Mouse (Mus musculus) fibroblast of lung, adult 2 months (primary cell): ENCODE measurements around the gene Csf2rb.
A peak's percentile ranks its signal among the peaks of the same experiment; 100 is the strongest.

Experiments
- DNase-seq: peaks from one replicate; pipeline ENCODE4 v3.0.0-alpha.2; 2011; ENCODE audit warnings: low read depth

Gene Csf2rb

GRCm38 (mm10) chr15:78378556-78378955, 53.0 kb downstream of the Csf2rb start:
- no peak for DNase-seq

DNA sequence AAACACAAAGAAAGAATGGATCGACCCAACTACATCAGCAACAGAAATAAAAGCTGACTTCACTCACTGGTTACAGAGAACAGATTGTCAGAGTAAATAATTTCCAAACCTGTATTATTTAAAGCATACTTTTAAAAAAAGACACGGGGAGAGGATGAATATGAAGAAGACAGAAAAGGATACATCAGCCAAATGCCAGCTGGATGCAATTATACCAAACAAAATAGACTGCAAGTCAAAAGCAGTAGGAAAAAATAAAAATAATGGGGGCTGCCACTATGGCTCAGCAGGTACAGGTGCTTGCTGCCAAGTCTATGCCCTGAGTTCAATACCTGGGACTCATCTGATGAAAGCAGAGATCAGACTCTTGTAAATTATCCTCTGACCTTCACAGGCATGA, 54.7 kb downstream of the Csf2rb start:
- DNase-seq: no peak

DNA sequence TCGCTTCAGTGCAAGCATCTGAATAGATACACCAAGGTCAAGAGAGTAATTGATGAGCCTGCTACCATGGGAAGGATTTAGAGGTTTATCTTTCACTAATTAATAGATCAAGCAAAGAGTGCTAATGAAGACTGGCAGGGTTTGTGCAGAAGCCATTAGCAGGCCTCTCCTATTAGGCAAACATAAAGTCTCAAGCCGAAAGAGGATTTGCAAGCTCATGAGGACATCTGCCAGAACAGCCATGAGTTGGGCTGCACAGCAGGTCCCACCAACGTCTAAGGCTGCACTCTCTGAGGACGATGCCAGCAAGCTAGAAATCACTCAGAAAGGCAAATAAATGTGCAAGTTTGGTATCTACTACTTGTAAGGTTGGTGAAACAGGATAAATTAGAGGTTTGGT, 55.2 kb downstream of the Csf2rb start:
- no peak for DNase-seq

DNA sequence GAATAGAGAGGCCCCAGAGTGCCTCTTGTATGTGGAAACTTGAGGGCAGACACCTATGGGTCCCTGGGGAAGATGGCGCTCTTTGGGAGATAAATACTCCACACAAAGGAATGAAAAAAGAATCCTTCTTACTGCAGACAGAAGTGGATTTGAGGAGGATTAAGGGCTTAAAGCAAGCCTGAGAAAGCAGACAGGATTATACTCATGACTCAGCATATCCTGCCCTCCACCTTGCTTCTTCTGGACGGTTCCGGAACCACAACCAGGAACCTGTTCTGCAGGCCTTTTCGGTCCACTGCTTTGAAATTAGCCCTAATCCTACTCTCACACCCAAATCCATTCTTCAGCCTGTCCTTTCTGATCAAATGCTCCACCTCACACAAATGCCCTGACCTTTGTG, 56.6 kb downstream of the Csf2rb start:
- DNase-seq: no peak

GRCm38 (mm10) chr15:78383450-78384219, 58.1 kb downstream of the Csf2rb start:
- DNase-seq: peak; percentile 79

- no peak for DNase-seq
These were observed 58.9 kb downstream of the Csf2rb start for GRCm38 (mm10) chr15:78384220-78385116.

DNA sequence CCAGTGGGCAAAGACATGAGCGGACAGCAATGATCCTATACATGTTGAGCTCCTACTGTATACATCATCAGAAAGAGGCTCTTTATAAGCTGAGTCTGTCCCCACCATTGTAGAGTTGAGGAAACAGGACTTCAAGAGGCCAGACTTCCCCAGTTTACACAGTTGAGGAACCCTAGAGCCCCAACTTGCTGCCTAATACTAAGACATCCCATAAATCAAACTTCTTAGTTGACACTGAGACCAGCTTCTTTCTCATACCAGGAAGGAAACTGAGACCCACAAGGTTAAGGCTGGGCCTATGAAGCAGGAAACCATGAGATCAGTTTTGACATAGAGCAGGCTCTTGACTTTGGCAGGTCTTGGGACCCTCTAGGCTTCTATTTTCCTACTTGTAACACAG, 60.0 kb downstream of the Csf2rb start:
- DNase-seq: no peak

- DNase-seq: no peak
These were observed 65.3 kb downstream of the Csf2rb start for GRCm38 (mm10) chr15:78390855-78391254.

DNA sequence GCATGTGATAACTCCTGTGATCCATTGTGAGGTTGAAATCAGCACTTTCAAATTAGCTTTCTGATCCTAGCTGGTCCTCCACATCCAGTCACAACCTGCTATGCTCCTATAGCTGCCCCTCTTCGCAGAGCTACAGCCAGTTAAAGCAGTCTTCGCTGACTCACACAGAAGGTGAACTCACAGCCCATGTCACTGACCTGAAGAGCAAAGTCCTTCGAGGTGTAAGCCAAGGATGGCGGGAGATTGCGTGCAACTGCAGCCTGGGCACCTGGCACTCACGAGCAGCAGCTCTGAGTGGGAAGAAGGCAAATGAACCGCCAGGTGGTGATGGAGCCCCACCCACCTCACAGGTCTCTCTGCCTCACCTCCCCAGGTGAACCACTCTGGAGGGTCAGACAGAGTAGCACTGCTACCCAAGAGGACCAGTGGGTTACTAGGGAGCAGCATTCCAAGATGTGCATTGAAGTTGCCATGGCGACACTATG, 70.0 kb downstream of the Csf2rb start, which contains the start of gene Tex33:
Gene Tex33 (minus strand): TSS at position 435 of the 485 bp plus-strand sequence.
- no peak for DNase-seq

DNA sequence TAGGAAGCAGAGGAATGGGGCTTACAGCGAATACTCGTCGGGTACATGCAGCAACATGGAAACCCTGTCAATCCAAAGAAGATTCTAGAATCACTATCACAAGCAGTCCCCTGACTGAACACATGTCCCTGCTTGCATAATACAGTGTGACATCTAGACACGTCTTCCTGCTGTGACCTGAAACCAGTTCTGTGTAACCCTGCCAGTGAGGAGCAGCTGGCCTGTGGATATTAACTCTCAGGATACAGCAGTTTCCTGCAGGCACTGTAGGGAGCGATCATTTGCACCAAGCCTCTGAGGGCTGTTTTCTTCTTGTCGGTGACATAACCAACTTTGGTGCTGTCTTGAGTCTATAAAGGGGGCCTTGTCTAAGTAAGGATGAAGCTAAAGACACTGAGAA, 75.8 kb downstream of the Csf2rb start:
- DNase-seq: no peak

DNA sequence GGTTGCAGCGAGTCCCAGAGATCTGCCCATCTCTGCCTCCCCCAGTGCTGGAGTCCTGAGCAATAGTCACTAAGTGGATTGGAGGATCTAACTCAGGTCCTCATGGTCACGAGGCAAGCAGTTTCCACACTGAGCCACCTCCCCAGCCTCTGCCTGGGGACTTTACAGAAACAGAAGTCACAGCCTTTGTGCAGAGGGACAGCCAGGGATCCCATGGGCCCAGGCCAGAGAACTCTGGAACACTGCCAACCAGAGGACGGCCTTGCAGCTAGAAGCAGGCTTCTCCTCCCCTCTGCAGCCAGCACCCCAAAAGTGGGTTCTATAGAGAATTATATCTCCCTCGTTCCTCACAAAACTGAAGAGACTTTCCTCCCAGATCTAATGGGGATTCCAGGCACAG, 76.4 kb downstream of the Csf2rb start:
- DNase-seq: no peak

GRCm38 (mm10) chr15:78402423-78402822, 76.9 kb downstream of the Csf2rb start:
- DNase-seq: no peak

- no peak for DNase-seq
These were observed 77.8 kb downstream of the Csf2rb start for GRCm38 (mm10) chr15:78403301-78403741.
